Mouse (Mus musculus) cerebellum, adult 2 months (tissue): ENCODE results near the gene Aaed1. TPM values are rescaled to one million over a fixed set of nuclear protein-coding genes. Genes with fewer than 3 reads are reported as not detected.

ENCODE experiments used
- DNase-seq, 2 experiments: peaks; one replicate each; pipeline ENCODE4 v3.0.0; 2021
- H3K27ac ChIP-seq: fragments of 200-500 bp; 2 replicates; pipeline ENCODE4 v1.5.1; 2012; ENCODE audit warnings: low read length, control low read depth, inconsistent platforms; ENCODE audit not compliant: insufficient read depth
- H3K27me3 ChIP-seq: fragments of 200-500 bp; 2 replicates; pipeline ENCODE4 v1.6.1; 2012; ENCODE audit warnings: inconsistent platforms, mild to moderate bottlenecking, low read length, moderate library complexity; ENCODE audit not compliant: control insufficient read depth, insufficient read depth
- H3K4me1 ChIP-seq: fragments of 200-500 bp; 2 replicates; pipeline ENCODE4 v1.6.1; 2011; ENCODE audit warnings: low read length; ENCODE audit not compliant: control insufficient read depth, insufficient read depth
- H3K4me3 ChIP-seq: fragments of 200-500 bp; replicated peaks from 2 replicates; pipeline ENCODE3; 2011; ENCODE audit warnings: mild to moderate bottlenecking, low read depth, low read length, control low read depth; ENCODE audit not compliant: insufficient read depth
- CTCF ChIP-seq: fragments of 200-500 bp; IDR thresholded peaks from 2 replicates; pipeline ENCODE4 v1.5.1; 2011; ENCODE audit warnings: low read depth, mild to moderate bottlenecking, control low read depth, low read length, moderate library complexity, borderline replicate concordance; ENCODE audit not compliant: insufficient read depth
- POLR2A ChIP-seq: fragments of 200-500 bp; IDR thresholded peaks from 2 replicates; pipeline ENCODE4 v1.6.1; 2011; ENCODE audit warnings: low read length, control low read depth, borderline replicate concordance; ENCODE audit not compliant: insufficient read depth
- WGBS: fragments of 180-500 bp; shearing (Covaris S2); methylation state at CpG from one replicate; pipeline ENCODE4 v1.1.7; 2018; 5-methylcytosine and 5-hydroxymethylcytosine counted together
- polyA plus RNA-seq: library from polyadenylated mRNA; depleted of rRNA; stranded (reverse); fragments of >200 nt; gene quantifications from 2 replicates; pipeline ENCODE4 v1.2.3, GENCODE M21; 2012

Aaed1 gene
- polyA plus RNA-seq, 1 experiment = 21.5 TPM

DNA sequence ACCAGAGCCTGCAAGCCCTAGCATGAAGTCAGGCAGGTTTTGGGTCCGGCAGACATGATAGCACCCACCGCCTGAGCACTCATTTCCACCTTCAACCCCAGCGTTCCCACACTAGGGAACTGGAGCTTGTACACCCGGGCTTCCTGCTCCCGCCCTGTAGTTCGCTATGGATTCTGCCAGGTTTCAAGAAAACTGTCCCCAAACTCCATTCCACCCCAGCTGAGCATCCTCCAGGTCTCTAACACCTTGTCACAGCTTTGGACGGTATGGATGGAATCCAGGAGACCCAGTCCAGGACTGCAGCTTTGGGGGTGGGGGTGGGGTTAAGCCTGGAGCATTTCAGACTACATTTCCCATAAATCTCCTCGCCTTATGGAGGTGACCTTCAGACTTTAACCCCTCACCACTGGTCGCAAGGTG lies 31.6 kb upstream of the Aaed1 start:
- Histone ChIP-seq H3K4me3 (peak overlapping the region; percentile 100), H3K27me3 (no peaks in the 10 kb centered on the region), H3K4me1 (no peaks in the 10 kb centered on the region), H3K27ac (peak overlapping the region; percentile 97)
- DNase-seq = peak; percentile 70 to 76
- under 1% methylated on average over 9 of the region's 9 CpGs for WGBS
- TF ChIP-seq CTCF (no peak), POLR2A (peak; percentile 40; the same call in 1 of the 2 replicates)

DNA sequence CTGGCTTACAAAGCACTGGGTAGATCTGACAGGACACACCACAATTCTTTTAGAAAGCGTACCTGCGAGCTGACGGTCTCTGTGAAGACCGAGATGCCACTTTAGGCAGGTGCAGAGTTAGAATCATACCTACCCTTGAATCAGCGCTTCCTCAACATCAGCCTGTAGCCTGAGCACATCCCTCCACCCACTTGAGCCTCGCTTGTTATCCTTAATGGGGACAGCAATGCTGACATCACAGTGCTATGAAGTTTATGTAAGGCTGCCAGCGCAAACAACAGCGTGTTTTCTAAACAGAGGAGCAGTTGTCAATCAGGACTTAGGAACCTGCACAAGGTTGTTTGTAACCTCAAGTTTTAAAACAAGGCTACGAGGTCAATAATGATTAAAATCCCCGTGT lies 31.1 kb upstream of the Aaed1 start:
- 20% methylated on average over 10 of the region's 10 CpGs for WGBS
- H3K27ac ChIP-seq = peak overlapping the region; percentile 97
- TF ChIP-seq CTCF = no peak
- no peak for TF ChIP-seq POLR2A

GRCm38 (mm10) chr13:64335546-64336132 lies 23.1 kb upstream of the Aaed1 start:
- H3K27me3 ChIP-seq = no peaks in the 10 kb centered on the region
- H3K27ac ChIP-seq = no peak overlapping the region
- DNase-seq = no peak
- WGBS = 61% methylated on average over 4 of the region's 4 CpGs
- no peak for TF ChIP-seq POLR2A
- no peak for TF ChIP-seq CTCF
- no peak overlapping the region for H3K4me3 ChIP-seq
- no peaks in the 10 kb centered on the region for H3K4me1 ChIP-seq

More for the DNA sequence above, 31.1 kb upstream of the Aaed1 start:
- peak overlapping the region; percentile 100 for H3K4me3 ChIP-seq
- H3K27me3 ChIP-seq = no peaks in the 10 kb centered on the region
- no peaks in the 10 kb centered on the region for H3K4me1 ChIP-seq
- peak; percentile 51 to 54 for DNase-seq

GRCm38 (mm10) chr13:64333102-64333501 lies 20.6 kb upstream of the Aaed1 start:
- Histone ChIP-seq H3K4me1 (no peaks in the 10 kb centered on the region), H3K27ac (no peak overlapping the region), H3K27me3 (no peaks in the 10 kb centered on the region), H3K4me3 (no peak overlapping the region)
- 94% methylated on average over 3 of the region's 3 CpGs for WGBS
- no peak for TF ChIP-seq POLR2A
- DNase-seq = no peak

- 88% methylated on average over 6 of the region's 6 CpGs for WGBS
- H3K27me3 ChIP-seq = no peaks in the 10 kb centered on the region
- no peak overlapping the region for H3K4me3 ChIP-seq
- TF ChIP-seq CTCF (no peak), POLR2A (no peak)
- H3K27ac ChIP-seq = no peak overlapping the region
- no peaks in the 10 kb centered on the region for H3K4me1 ChIP-seq
- no peak for DNase-seq
These were observed 19.8 kb upstream of the Aaed1 start for GRCm38 (mm10) chr13:64332321-64332720.

GRCm38 (mm10) chr13:64322561-64323281 lies 10.2 kb upstream of the Aaed1 start:
- TF ChIP-seq POLR2A = no peak
- no peak for TF ChIP-seq CTCF
- no peak overlapping the region for H3K4me3 ChIP-seq
- 85% methylated on average over 8 of the region's 8 CpGs for WGBS
- H3K4me1 ChIP-seq = no peaks in the 10 kb centered on the region
- DNase-seq = no peak
- no peaks in the 10 kb centered on the region for H3K27me3 ChIP-seq
- no peak overlapping the region for H3K27ac ChIP-seq

GRCm38 (mm10) chr13:64320334-64320733 lies 7.8 kb upstream of the Aaed1 start:
- H3K27me3 ChIP-seq = no peaks in the 10 kb centered on the region
- no peak for DNase-seq
- H3K27ac ChIP-seq = no peak overlapping the region
- WGBS = 86% methylated on average over 8 of the region's 8 CpGs
- H3K4me1 ChIP-seq = no peaks in the 10 kb centered on the region
- no peak overlapping the region for H3K4me3 ChIP-seq
- TF ChIP-seq CTCF (no peak), POLR2A (no peak)

GRCm38 (mm10) chr13:64319782-64320181 lies 7.3 kb upstream of the Aaed1 start:
- Histone ChIP-seq H3K27ac (no peak overlapping the region), H3K27me3 (no peaks in the 10 kb centered on the region), H3K4me1 (no peaks in the 10 kb centered on the region), H3K4me3 (no peak overlapping the region)
- TF ChIP-seq CTCF (no peak), POLR2A (no peak)
- DNase-seq = no peak
